Mouse (Mus musculus) T-helper 2 cell (primary cell): ENCODE data around the gene Usp48.

ENCODE experiments used
- in situ Hi-C: fragments of 300-600 bp; cut with MboI, MseI; formaldehyde crosslinking; loops from one replicate; pipeline ENCODE4 v1.15.1; 2025; ENCODE audit warnings: high pct_unique_total_duplicates

Usp48 gene

GRCm38 (mm10) chr4:137661078-137661450 is 67.5 kb downstream of the Usp48 start:
- in situ Hi-C loops, result no loop called here

- in situ Hi-C loops, result no loop called here
Measured at GRCm38 (mm10) chr4:137661547-137661946, 68.0 kb downstream of the Usp48 start.

- in situ Hi-C loops, result no loop called here
Measured at GRCm38 (mm10) chr4:137663491-137663890, 69.9 kb downstream of the Usp48 start.

- in situ Hi-C loops, result no loop called here
Measured at GRCm38 (mm10) chr4:137664433-137664979, 71.0 kb downstream of the Usp48 start, which contains the start of gene Rap1gap. Gene Rap1gap (plus strand): TSS chr4:137664726.

DNA sequence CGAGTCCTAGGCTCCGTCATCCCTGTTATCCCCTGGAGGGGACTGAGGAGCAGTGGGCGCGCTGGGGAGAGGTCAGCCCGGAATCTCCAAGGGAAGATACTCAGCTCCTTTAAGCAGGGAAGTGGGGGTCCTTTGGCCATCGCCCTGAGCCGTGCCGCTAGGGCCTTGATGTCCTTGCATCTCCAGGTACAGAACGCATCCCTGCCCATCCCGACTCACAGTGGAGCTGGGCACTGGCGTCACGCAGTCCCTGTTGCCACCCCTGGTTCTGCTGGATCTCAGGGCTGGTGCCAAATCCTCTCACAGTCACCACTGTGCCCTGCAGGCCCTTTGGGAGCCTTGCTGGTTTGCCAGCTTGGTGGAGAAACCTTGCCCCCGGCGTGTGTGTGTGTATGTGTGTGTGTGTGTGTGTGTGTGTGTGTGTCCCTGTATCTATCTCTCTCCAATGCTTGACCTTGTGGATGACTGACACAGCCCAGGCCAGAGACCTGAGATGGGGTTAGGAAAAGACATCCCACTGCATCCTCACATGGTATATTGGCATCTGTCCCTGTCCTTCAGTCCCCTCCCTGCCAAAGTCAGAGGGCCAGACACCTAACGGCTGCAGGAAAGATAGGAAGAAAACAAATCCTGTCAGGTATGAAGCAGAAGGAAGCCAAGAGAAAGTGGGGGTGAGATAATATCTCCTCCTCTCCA is 71.6 kb downstream of the Usp48 start:
- in situ Hi-C loops, result no loop called here

GRCm38 (mm10) chr4:137665791-137666190 is 72.2 kb downstream of the Usp48 start:
- in situ Hi-C loops, result no loop called here

- in situ Hi-C loops, result no loop called here
Measured at GRCm38 (mm10) chr4:137666283-137666957, 72.9 kb downstream of the Usp48 start.

- in situ Hi-C loops, result no loop called here
Measured at GRCm38 (mm10) chr4:137666958-137667345, 73.4 kb downstream of the Usp48 start.

DNA sequence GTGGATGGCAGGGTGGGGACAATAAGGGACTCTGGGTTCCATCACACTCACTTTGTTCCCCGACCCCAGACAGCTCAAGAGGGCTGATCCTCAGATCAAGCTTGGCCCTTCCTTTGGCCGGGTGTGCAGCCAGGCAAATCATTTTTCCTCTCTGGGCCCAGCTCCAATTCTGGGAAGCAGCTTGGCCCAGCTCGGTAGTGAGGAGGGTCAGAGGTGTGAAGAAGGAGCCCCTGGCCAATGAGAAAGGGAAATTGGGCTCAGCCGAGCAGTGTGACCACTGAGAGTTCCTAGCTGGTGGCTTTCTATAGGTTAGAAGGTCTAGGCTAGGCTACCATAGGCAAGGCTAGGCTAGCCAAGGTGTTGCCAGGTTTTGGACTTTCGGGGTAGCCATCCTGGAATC is 74.2 kb downstream of the Usp48 start:
- in situ Hi-C loops, result no loop called here

- in situ Hi-C loops, result no loop called here
Measured at GRCm38 (mm10) chr4:137671711-137672500, 78.4 kb downstream of the Usp48 start.

GRCm38 (mm10) chr4:137675566-137675965 is 82.0 kb downstream of the Usp48 start:
- in situ Hi-C loops, result no loop called here

DNA sequence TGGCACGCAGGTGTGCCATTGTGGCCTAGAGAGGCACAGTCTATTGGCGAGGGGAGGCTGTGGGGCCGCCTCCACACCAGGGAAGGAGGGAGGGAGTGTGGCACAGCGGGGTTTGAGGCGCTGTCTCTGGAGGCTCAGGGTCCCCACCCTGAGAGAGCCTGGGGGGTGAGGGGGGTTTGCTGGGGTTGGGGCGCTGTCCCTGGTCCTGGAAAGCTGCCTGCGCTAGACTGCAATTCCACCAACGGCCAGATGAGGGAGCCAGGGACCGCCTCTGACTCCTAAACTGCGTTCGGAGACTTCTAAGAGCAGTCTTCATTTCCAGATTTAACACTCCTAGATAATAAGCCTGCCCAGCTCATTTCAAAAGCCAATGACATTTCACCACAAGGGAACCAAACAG is 82.5 kb downstream of the Usp48 start:
- in situ Hi-C loops, result no loop called here

GRCm38 (mm10) chr4:137676700-137677484 is 83.3 kb downstream of the Usp48 start:
- in situ Hi-C loops, result no loop called here

GRCm38 (mm10) chr4:137677906-137678305 is 84.4 kb downstream of the Usp48 start:
- in situ Hi-C loops, result no loop called here

- in situ Hi-C loops, result no loop called here
Measured at GRCm38 (mm10) chr4:137678568-137678967, 85.0 kb downstream of the Usp48 start.

GRCm38 (mm10) chr4:137679979-137680550 is 86.5 kb downstream of the Usp48 start:
- in situ Hi-C loops, result no loop called here

DNA sequence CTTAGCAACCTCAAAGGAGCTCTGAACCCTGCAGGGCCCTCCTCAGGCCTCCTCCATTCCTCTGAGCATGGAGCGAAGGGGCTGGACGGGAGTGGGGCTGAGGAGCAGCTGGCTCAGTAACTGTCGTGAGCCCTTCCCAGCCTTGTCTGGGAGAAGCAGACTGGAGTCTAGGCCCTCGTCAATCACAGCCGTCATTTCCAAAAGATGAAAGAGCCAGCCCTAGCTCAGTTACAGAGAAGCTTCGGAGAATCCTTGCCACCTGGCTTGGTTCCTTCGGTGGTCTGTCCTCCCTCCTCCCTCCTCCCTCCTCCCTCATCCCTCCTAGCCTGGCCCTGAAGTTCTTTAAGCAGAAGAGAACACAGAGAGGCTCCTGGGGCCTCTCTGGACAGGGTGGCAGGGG is 87.2 kb downstream of the Usp48 start:
- in situ Hi-C loops, result no loop called here

GRCm38 (mm10) chr4:137681408-137682104 is 88.0 kb downstream of the Usp48 start:
- in situ Hi-C loops, result no loop called here

DNA sequence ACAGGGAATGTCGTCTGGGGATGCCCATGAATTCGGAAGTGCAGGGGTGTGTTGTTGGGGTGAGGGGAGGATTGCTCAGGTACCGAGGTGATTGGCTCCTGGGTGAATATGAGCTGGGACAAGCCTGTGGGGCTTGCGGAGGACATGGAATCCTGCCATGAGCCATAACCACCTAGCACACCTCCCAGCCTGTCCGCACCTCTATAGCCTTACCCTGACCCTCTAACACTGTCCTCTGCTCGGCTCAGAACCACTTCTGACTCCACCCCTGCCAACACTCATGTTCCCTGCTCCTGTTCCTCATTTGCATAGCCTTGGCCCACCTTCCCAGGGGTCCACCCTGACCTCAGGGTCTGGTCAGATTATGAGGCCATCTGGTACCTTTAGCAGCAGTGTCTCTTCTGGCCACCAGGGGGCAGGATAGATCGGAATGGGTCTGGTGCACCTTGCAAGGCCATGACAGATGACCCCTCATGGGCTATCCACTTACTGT is 89.5 kb downstream of the Usp48 start:
- in situ Hi-C loops, result no loop called here

DNA sequence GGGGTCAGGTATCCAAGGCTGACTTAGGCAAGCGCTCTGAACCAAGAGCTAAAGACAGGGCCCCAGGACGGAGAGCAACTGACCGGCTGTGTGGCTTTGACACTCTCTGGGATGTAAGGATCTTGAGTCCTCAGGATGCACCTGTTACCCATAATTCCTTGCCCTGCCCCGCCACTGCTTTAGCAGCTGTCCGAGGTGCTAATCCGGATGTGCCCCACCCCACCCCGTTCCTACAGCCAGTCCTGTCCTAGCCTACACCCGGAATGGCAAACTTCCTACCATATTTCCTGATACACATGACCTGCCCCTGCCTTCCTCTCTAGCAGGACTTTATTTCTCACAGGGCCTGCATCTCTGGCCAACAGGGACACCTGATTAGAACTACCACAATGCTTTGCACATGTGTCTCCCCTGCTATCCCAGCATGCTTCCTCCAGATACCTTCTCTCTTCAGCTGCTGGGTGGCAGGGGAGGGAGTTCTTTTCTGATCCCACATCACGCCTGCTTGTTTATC is 91.3 kb downstream of the Usp48 start:
- in situ Hi-C loops, result no loop called here
